Mouse (Mus musculus): Measurements from ENCODE around the gene Lamb2. TPM values are rescaled to one million over a fixed set of nuclear protein-coding genes. Genes with fewer than 3 reads are reported as not detected.
A peak's percentile ranks its signal among the peaks of the same experiment; 100 is the strongest.

The Lamb2 gene
- polyA plus RNA-seq, 1 experiment from 2014 or later: 19.2 TPM

GRCm38 (mm10) chr9:108474528-108474927 is 5.0 kb upstream of the Lamb2 start:
- 56% methylated on average over 1 of the region's 1 CpGs for WGBS
- ATAC-seq (ENCODE audit: low FRiP score, low TSS enrichment): no peak
- Histone ChIP-seq H3K9me3 (ENCODE audit: control insufficient read depth, low read length) (no peaks in the 10 kb centered on the region), H3K27ac (replicated peaks) (no peak overlapping the region), H3K36me3 (ENCODE audit: control insufficient read depth, insufficient read depth, low read length) (no peaks in the 10 kb centered on the region), H3K27me3 (ENCODE audit: control insufficient read depth, insufficient read depth, low read length) (no peaks in the 10 kb centered on the region), H3K9ac (ENCODE audit: low read length) (no peak overlapping the region), H3K4me3 (ENCODE audit: low read depth, low read length) (no peak overlapping the region), H3K4me1 (replicated peaks; ENCODE audit: control insufficient read depth, insufficient read depth) (0 out of 2 replicates have a peak, but pooled peaks cover 2% of the 10 kb centered on the region), H3K4me2 (replicated peaks; ENCODE audit: low read depth) (no peak overlapping the region)
- TF ChIP-seq CTCF (IDR thresholded peaks at IDR 0.05; ENCODE audit: low read depth): peak; percentile 31; the same call in 1 of the 2 replicates
- no peak for TF ChIP-seq EP300 (optimal IDR thresholded peaks at IDR 0.05)
- no peak for DNase-seq (ENCODE audit: low spot score)

DNA sequence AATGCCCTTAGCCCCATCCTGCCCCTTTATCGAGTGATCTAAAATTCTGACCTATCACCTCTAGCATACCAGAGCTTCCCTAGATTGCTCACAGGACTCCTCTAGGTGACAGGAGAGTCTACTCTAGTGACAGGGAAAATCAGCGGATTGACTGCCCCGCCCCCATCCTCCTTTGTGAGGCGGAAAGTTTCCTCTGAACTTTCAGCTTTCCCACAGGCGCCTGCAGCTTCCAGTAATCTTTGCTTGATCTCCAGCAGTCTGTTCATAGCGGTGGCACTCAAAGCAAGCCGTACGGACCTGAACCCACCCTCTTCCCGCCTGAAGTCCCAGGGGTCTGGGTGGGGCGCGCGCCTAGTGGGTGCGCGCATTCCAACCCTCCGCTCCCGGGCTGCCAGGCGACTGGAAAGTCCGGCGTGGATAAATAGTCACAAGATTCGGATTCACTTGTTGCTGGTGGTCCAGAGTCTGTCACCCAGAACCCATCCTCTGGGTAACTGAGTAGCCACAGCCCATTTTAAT is 839 bp upstream of the Lamb2 start:
- DNase-seq (ENCODE audit: low spot score): peak; percentile 78
- 0% methylated on average over 20 of the region's 20 CpGs for WGBS
- ATAC-seq (ENCODE audit: low FRiP score, low TSS enrichment): peak; percentile 67
- Histone ChIP-seq H3K27me3 (ENCODE audit: control insufficient read depth, insufficient read depth, low read length) (no peaks in the 10 kb centered on the region), H3K27ac (replicated peaks) (peak overlapping the region; percentile 59), H3K36me3 (ENCODE audit: control insufficient read depth, insufficient read depth, low read length) (peaks cover 6% of the 10 kb centered on the region; the same call in 1 of the 2 replicates), H3K4me3 (ENCODE audit: low read depth, low read length) (peak overlapping the region; percentile 40), H3K4me2 (replicated peaks; ENCODE audit: low read depth) (peak overlapping the region; percentile 87), H3K4me1 (replicated peaks; ENCODE audit: control insufficient read depth, insufficient read depth) (peaks cover 2% of the 10 kb centered on the region; the same call in 1 of the 2 replicates), H3K9ac (ENCODE audit: low read length) (peak overlapping the region; percentile 39), H3K9me3 (ENCODE audit: control insufficient read depth, low read length) (no peaks in the 10 kb centered on the region)
- TF ChIP-seq CTCF (IDR thresholded peaks at IDR 0.05; ENCODE audit: low read depth) (no peak), EP300 (optimal IDR thresholded peaks at IDR 0.05) (peak; percentile 28)

- Histone ChIP-seq H3K4me1 (replicated peaks; ENCODE audit: control insufficient read depth, insufficient read depth) (peaks cover 2% of the 10 kb centered on the region; the same call in 1 of the 2 replicates), H3K9me3 (ENCODE audit: control insufficient read depth, low read length) (no peaks in the 10 kb centered on the region), H3K27me3 (ENCODE audit: control insufficient read depth, insufficient read depth, low read length) (no peaks in the 10 kb centered on the region), H3K27ac (replicated peaks) (peak overlapping the region; percentile 59), H3K36me3 (ENCODE audit: control insufficient read depth, insufficient read depth, low read length) (peaks cover 9% of the 10 kb centered on the region; the same call in 1 of the 2 replicates), H3K4me2 (replicated peaks; ENCODE audit: low read depth) (peak overlapping the region; percentile 87), H3K4me3 (ENCODE audit: low read depth, low read length) (peak overlapping the region; percentile 40), H3K9ac (ENCODE audit: low read length) (peak overlapping the region; percentile 39)
- TF ChIP-seq EP300 (optimal IDR thresholded peaks at IDR 0.05) (no peak), CTCF (IDR thresholded peaks at IDR 0.05; ENCODE audit: low read depth) (no peak)
- DNase-seq (ENCODE audit: low spot score): no peak
- no peak for ATAC-seq (ENCODE audit: low FRiP score, low TSS enrichment)
- WGBS: 31% methylated on average over 11 of the region's 11 CpGs
These were observed 295 bp upstream of the Lamb2 start for GRCm38 (mm10) chr9:108479241-108479640.

DNA sequence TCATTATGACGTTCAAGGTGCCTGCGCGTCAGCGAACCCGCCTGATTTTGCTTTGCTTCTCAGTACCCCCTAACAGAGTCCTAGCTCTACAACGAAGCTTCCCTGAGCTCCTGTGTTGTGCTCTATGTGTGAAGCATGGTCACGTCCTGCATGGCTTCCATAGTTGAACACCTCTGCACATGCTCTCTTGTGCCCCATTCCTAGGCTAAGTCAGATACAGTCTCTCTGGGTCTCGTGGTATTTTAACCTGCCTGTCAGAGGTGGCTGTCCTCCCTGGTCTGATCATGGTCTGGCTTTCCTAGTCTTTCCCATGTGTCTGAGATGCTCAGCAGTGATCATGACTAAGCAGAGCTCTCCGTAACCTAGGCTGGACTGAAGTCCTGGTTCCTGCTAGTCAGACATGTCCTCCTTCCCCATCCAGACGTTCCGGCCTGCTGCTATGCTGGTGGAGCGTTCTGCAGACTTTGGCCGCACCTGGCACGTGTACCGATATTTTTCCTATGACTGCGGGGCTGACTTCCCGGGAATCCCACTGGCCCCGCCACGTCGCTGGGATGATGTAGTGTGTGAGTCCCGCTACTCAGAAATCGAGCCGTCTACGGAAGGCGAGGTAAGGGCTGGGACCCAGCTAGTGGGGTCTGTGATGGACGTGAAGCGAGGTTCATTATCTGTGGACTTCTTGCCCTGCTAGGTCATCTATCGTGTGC is 1.4 kb downstream of the Lamb2 start:
- TF ChIP-seq CTCF (IDR thresholded peaks at IDR 0.05; ENCODE audit: low read depth) (no peak), EP300 (optimal IDR thresholded peaks at IDR 0.05) (no peak)
- DNase-seq (ENCODE audit: low spot score) (no peak), ATAC-seq (ENCODE audit: low FRiP score, low TSS enrichment) (no peak)
- Histone ChIP-seq H3K9ac (ENCODE audit: low read length) (peak overlapping the region; percentile 81), H3K9me3 (ENCODE audit: control insufficient read depth, low read length) (no peaks in the 10 kb centered on the region), H3K4me1 (replicated peaks; ENCODE audit: control insufficient read depth, insufficient read depth) (peaks cover 2% of the 10 kb centered on the region; the same call in 1 of the 2 replicates), H3K27me3 (ENCODE audit: control insufficient read depth, insufficient read depth, low read length) (no peaks in the 10 kb centered on the region), H3K36me3 (ENCODE audit: control insufficient read depth, insufficient read depth, low read length) (peaks cover 16% of the 10 kb centered on the region), H3K4me3 (ENCODE audit: low read depth, low read length) (peak overlapping the region; percentile 48; the same call in 1 of the 2 replicates), H3K27ac (replicated peaks) (no peak overlapping the region), H3K4me2 (replicated peaks; ENCODE audit: low read depth) (peak overlapping the region; percentile 87)
- WGBS: 91% methylated on average over 28 of the region's 28 CpGs

GRCm38 (mm10) chr9:108481520-108482210 is 2.1 kb downstream of the Lamb2 start:
- Histone ChIP-seq H3K27ac (replicated peaks) (no peak overlapping the region), H3K4me2 (replicated peaks; ENCODE audit: low read depth) (no peak overlapping the region), H3K36me3 (ENCODE audit: control insufficient read depth, insufficient read depth, low read length) (peaks cover 21% of the 10 kb centered on the region), H3K27me3 (ENCODE audit: control insufficient read depth, insufficient read depth, low read length) (no peaks in the 10 kb centered on the region), H3K4me1 (replicated peaks; ENCODE audit: control insufficient read depth, insufficient read depth) (peaks cover 2% of the 10 kb centered on the region; the same call in 1 of the 2 replicates), H3K9me3 (ENCODE audit: control insufficient read depth, low read length) (no peaks in the 10 kb centered on the region), H3K9ac (ENCODE audit: low read length) (no peak overlapping the region; the same call in 1 of the 2 replicates), H3K4me3 (ENCODE audit: low read depth, low read length) (no peak overlapping the region)
- no peak for DNase-seq (ENCODE audit: low spot score)
- 86% methylated on average over 19 of the region's 19 CpGs for WGBS
- ATAC-seq (ENCODE audit: low FRiP score, low TSS enrichment): no peak
- TF ChIP-seq EP300 (optimal IDR thresholded peaks at IDR 0.05) (no peak), CTCF (IDR thresholded peaks at IDR 0.05; ENCODE audit: low read depth) (no peak)

Data from stomach, postnatal 0 days (tissue).